Mouse (Mus musculus): Measurements from ENCODE around the gene Ncmap.
"Not testable (repeated sequence)": the region's sequence is repeated elsewhere in the genome, so short reads cannot be mapped to it uniquely, and the experiment has no call there.

The Ncmap gene

GRCm38 (mm10) chr4:135397551-135397950 is 476 bp downstream of the Ncmap start:
- DNase-seq, result no peak

- no peak for DNase-seq
Observed at GRCm38 (mm10) chr4:135396303-135396702, 1.7 kb downstream of the Ncmap start.

GRCm38 (mm10) chr4:135395375-135395774 is 2.7 kb downstream of the Ncmap start:
- no peak for DNase-seq

- no peak for DNase-seq
Observed at GRCm38 (mm10) chr4:135394666-135395065, 3.4 kb downstream of the Ncmap start.

- DNase-seq, result no peak
Observed at GRCm38 (mm10) chr4:135393381-135393780, 4.6 kb downstream of the Ncmap start.

GRCm38 (mm10) chr4:135392801-135393200 is 5.2 kb downstream of the Ncmap start:
- DNase-seq, result no peak

GRCm38 (mm10) chr4:135391014-135391413 is 7.0 kb downstream of the Ncmap start:
- no peak for DNase-seq

GRCm38 (mm10) chr4:135385614-135386013 is 12.4 kb downstream of the Ncmap start:
- DNase-seq, result no peak

GRCm38 (mm10) chr4:135382316-135382715 is 15.7 kb downstream of the Ncmap start:
- DNase-seq, result peak; percentile 52

- no peak for DNase-seq
Observed at GRCm38 (mm10) chr4:135381355-135381754, 16.7 kb downstream of the Ncmap start.

- DNase-seq, result no peak
Observed at GRCm38 (mm10) chr4:135377241-135377640, 20.8 kb downstream of the Ncmap start.

- DNase-seq, result no peak
Observed at GRCm38 (mm10) chr4:135375444-135375843, 22.6 kb downstream of the Ncmap start.

- no peak for DNase-seq
Observed at GRCm38 (mm10) chr4:135373299-135373698, 24.7 kb downstream of the Ncmap start.

GRCm38 (mm10) chr4:135370372-135370771 is 27.7 kb downstream of the Ncmap start:
- DNase-seq, result no peak

- DNase-seq, result no peak
Observed at GRCm38 (mm10) chr4:135362828-135363227, 35.2 kb downstream of the Ncmap start.

GRCm38 (mm10) chr4:135361722-135362121 is 36.3 kb downstream of the Ncmap start:
- DNase-seq, result no peak

GRCm38 (mm10) chr4:135358736-135359135 is 39.3 kb downstream of the Ncmap start:
- no peak for DNase-seq

GRCm38 (mm10) chr4:135357221-135357920 is 40.7 kb downstream of the Ncmap start:
- no peak for DNase-seq

- no peak for DNase-seq
Observed at GRCm38 (mm10) chr4:135355886-135356550, 42.0 kb downstream of the Ncmap start.

- DNase-seq, result not testable (repeated sequence)
Observed at GRCm38 (mm10) chr4:135354751-135355150, 43.3 kb downstream of the Ncmap start.

- no peak for DNase-seq
Observed at GRCm38 (mm10) chr4:135353794-135354450, 44.1 kb downstream of the Ncmap start.

- DNase-seq, result peak; percentile 100
Observed at GRCm38 (mm10) chr4:135353066-135353793, 44.8 kb downstream of the Ncmap start, which contains the start of gene Srrm1. Gene Srrm1 (minus strand): TSS chr4:135353321.
